ENCODE assay signal across 16 mouse cellular contexts in genomic region chr4:139177921-139178320, GRCm38 (mm10). TPM values are rescaled to one million over a fixed set of nuclear protein-coding genes. Genes with fewer than 3 reads are reported as not detected.
DNase-seq lines count a peak whose midpoint lies in the region; ATAC-seq and TF ChIP-seq lines count a peak whose summit lies in the region.
"Had no signal": no experiment of that assay in that cellular context is flagged by ENCODE, and none has a peak within 500 bp of the region (broad histone marks: within the 10 kb centered on the region; RNA-seq: fewer than 3 reads in every experiment).

No protein-coding gene starts in this region.

- peak; percentile 49 for TF ChIP-seq CTCF in liver, adult 2 months (IDR thresholded peaks at IDR 0.05; ENCODE audit: low read depth, low read length)
- peak; percentile 42 to 62 for TF ChIP-seq CTCF in CH12.LX (conservative IDR thresholded peaks at IDR 0.05 in 1 of 2, IDR thresholded peaks at IDR 0.05 in 1 of 2; ENCODE audit: low read depth in 2 of 2, low read length in 2 of 2)
- TF ChIP-seq CTCF in brain, embryonic 14.5 days (IDR thresholded peaks at IDR 0.05; ENCODE audit: borderline replicate concordance, extremely low read depth, insufficient read depth, insufficient read length) = peak; percentile 52; the same call in 1 of the 2 replicates

- no peak for TF ChIP-seq POLR2A in liver, adult 2 months (IDR thresholded peaks at IDR 0.05; ENCODE audit: extremely low read depth, insufficient read depth, low read length)
- no peak for TF ChIP-seq POLR2A in CH12.LX (IDR thresholded peaks at IDR 0.05; ENCODE audit: low read depth, low read length)
- no peak for TF ChIP-seq POLR2A in brain, embryonic 14.5 days (IDR thresholded peaks at IDR 0.05; ENCODE audit: borderline replicate concordance, extremely low read depth, insufficient read depth, insufficient read length, poor library complexity, severe bottlenecking)

- peak; percentile 48 for DNase-seq in CD4-positive, CD25-positive, alpha-beta regulatory T cell, adult 2 months (ENCODE audit: low read depth, low spot score)
- DNase-seq in liver, adult 2 months (ENCODE audit: extremely low read depth, low read depth, low spot score) = no peak
- DNase-seq in CH12.LX (ENCODE audit: extremely low read depth) = no peak
- no peak for DNase-seq in brain, embryonic 14.5 days (ENCODE audit: low read depth)
- no peak for DNase-seq in frontal cortex, adult 2 months (ENCODE audit: extremely low spot score in 1 of 2, low spot score in 1 of 2)
- no peak for DNase-seq in forebrain, embryonic 14.5 days (ENCODE audit: low spot score)
- DNase-seq: cerebellum, adult 2 months; embryo, embryonic 11 days; gastrocnemius, postnatal 10 days; kidney, postnatal 36 days; right cerebral cortex, adult 18-20 months had no signal

- no peak overlapping the region for H3K27ac ChIP-seq in liver, adult 2 months (replicated peaks; ENCODE audit: insufficient read depth, low read depth, low read length)
- H3K27ac ChIP-seq in liver, embryonic 12.5 days = no peak overlapping the region
- H3K27ac ChIP-seq in CH12.LX (ENCODE audit: insufficient read depth, low read depth) = no peak overlapping the region
- H3K27ac ChIP-seq in forebrain, embryonic 14.5 days (ENCODE audit: low read depth, low read length) = no peak overlapping the region
- H3K27ac ChIP-seq: heart, embryonic 13.5 days; liver, embryonic 15.5 days had no signal

- no peak overlapping the region for H3K9ac ChIP-seq in liver, adult 2 months (ENCODE audit: low read depth, low read length)
- no peak overlapping the region for H3K9ac ChIP-seq in liver, embryonic 12.5 days
- no peak overlapping the region for H3K9ac ChIP-seq in CH12.LX (ENCODE audit: insufficient read depth, low read depth)
- H3K9ac ChIP-seq in forebrain, embryonic 14.5 days (ENCODE audit: low read length) = no peak overlapping the region
- H3K9ac ChIP-seq: heart, embryonic 13.5 days; liver, embryonic 15.5 days had no signal

- H3K79me2 ChIP-seq in liver, adult 2 months (ENCODE audit: control insufficient read depth, insufficient read depth, low read length) = no peaks in the 10 kb centered on the region
- no peaks in the 10 kb centered on the region for H3K79me2 ChIP-seq in CH12.LX (replicated peaks; ENCODE audit: control insufficient read depth, extremely low read depth, insufficient read depth, poor library complexity, severe bottlenecking)

- TF ChIP-seq EP300 in CH12.LX (IDR thresholded peaks at IDR 0.05; ENCODE audit: low read length) = no peak

- TF ChIP-seq RAD21 in CH12.LX (IDR thresholded peaks at IDR 0.05; ENCODE audit: low read depth, low read length) = peak; percentile 19

- no peaks in the 10 kb centered on the region for H3K36me3 ChIP-seq in liver, adult 2 months (ENCODE audit: control insufficient read depth, insufficient read depth, low read length)
- H3K36me3 ChIP-seq in liver, embryonic 12.5 days = no peaks in the 10 kb centered on the region
- H3K36me3 ChIP-seq in CH12.LX (replicated peaks in 1 of 2; ENCODE audit: control insufficient read depth in 1 of 2, insufficient read depth in 1 of 2, low read length in 1 of 2) = no peaks in the 10 kb centered on the region
- no peaks in the 10 kb centered on the region for H3K36me3 ChIP-seq in forebrain, embryonic 14.5 days (ENCODE audit: control insufficient read depth, insufficient read depth, low read length)
- H3K36me3 ChIP-seq: heart, embryonic 13.5 days; liver, embryonic 15.5 days had no signal

- dilution Hi-C loops in CH12.LX (cut with MboI; ENCODE audit: extremely low pct_ligation_motif_present, extremely low pct_unique_long_range_greater_than_20kb, low sequenced_read_pairs) = no loop called here

- WGBS in liver, adult 2 months = 99% methylated on average over 3 of the region's 3 CpGs
- WGBS in liver, embryonic 12.5 days (ENCODE audit: insufficient replicate concordance) = 77% methylated on average over 3 of the region's 3 CpGs
- WGBS in forebrain, embryonic 14.5 days = 89% methylated on average over 3 of the region's 3 CpGs

- in situ Hi-C loops in CH12.LX (cut with MboI; ENCODE audit: low pct_ligation_motif_present, low pct_unique_long_range_greater_than_20kb, low sequenced_read_pairs) = no loop called here

- H3K27me3 ChIP-seq in liver, adult 2 months (ENCODE audit: control insufficient read depth, insufficient read depth, low read length) = no peaks in the 10 kb centered on the region
- no peaks in the 10 kb centered on the region for H3K27me3 ChIP-seq in liver, embryonic 12.5 days (replicated peaks)
- H3K27me3 ChIP-seq in CH12.LX (replicated peaks) = no peaks in the 10 kb centered on the region
- H3K27me3 ChIP-seq in forebrain, embryonic 14.5 days (replicated peaks; ENCODE audit: control insufficient read depth, insufficient read depth, low read length) = no peaks in the 10 kb centered on the region
- H3K27me3 ChIP-seq: heart, embryonic 13.5 days; liver, embryonic 15.5 days had no signal

- no peak for ATAC-seq in CD4-positive, CD25-positive, alpha-beta regulatory T cell, adult 4 months
- no peak for ATAC-seq in liver, embryonic 12.5 days
- ATAC-seq in forebrain, embryonic 14.5 days = no peak
- ATAC-seq: hindbrain, embryonic 16.5 days had no signal

- H3K4me3 ChIP-seq in liver, adult 2 months (ENCODE audit: insufficient read depth, low read depth, low read length) = no peak overlapping the region
- H3K4me3 ChIP-seq in liver, embryonic 12.5 days = no peak overlapping the region
- H3K4me3 ChIP-seq in CH12.LX (replicated peaks in 1 of 3; ENCODE audit: low read depth in 2 of 3, low read length in 2 of 3, poor library complexity in 1 of 3) = no peak overlapping the region
- H3K4me3 ChIP-seq in forebrain, embryonic 14.5 days (ENCODE audit: low read depth, low read length) = no peak overlapping the region
- H3K4me3 ChIP-seq: heart, embryonic 13.5 days; liver, embryonic 15.5 days had no signal

- H3K4me2 ChIP-seq in liver, embryonic 12.5 days = no peak overlapping the region
- no peak overlapping the region for H3K4me2 ChIP-seq in CH12.LX (ENCODE audit: insufficient read depth, low read depth, poor library complexity, severe bottlenecking)
- H3K4me2 ChIP-seq in forebrain, embryonic 14.5 days (ENCODE audit: low read length) = no peak overlapping the region
- H3K4me2 ChIP-seq: heart, embryonic 13.5 days; liver, embryonic 15.5 days had no signal

- H3K4me1 ChIP-seq in liver, adult 2 months (ENCODE audit: control insufficient read depth, insufficient read depth, low read length) = 0 out of 2 replicates have a peak, but pooled peaks cover 3% of the 10 kb centered on the region
- peaks cover 19% of the 10 kb centered on the region for H3K4me1 ChIP-seq in liver, embryonic 12.5 days
- H3K4me1 ChIP-seq in CH12.LX (ENCODE audit: control insufficient read depth in 1 of 2, insufficient read depth in 2 of 2) = no peaks in the 10 kb centered on the region
- H3K4me1 ChIP-seq in forebrain, embryonic 14.5 days (ENCODE audit: control insufficient read depth, insufficient read depth, low read length) = no peaks in the 10 kb centered on the region

- H3K9me3 ChIP-seq in liver, embryonic 12.5 days (replicated peaks) = peaks cover 13% of the 10 kb centered on the region; the same call in 1 of the 2 replicates
- peaks cover 14% of the 10 kb centered on the region for H3K9me3 ChIP-seq in CH12.LX (replicated peaks; ENCODE audit: low read length)
- no peaks in the 10 kb centered on the region for H3K9me3 ChIP-seq in forebrain, embryonic 14.5 days (replicated peaks; ENCODE audit: control insufficient read depth, low read length)
- H3K9me3 ChIP-seq: liver, embryonic 15.5 days had no signal

TF ChIP-seq in CH12.LX, 34 proteins besides CTCF, POLR2A, EP300 and RAD21:
- TF ChIP-seq TBP (conservative IDR thresholded peaks at IDR 0.05; ENCODE audit: low read depth, low read length) (no peak), SMC3 (IDR thresholded peaks at IDR 0.05; ENCODE audit: low read depth, low read length) (peak; percentile 24; the same call in 1 of the 2 replicates)
TF ChIP-seq in CH12.LX: peak in this region for 1.

RNA-seq across cellular contexts. Expression of gene Capzb, which starts 14.8 kb away (rescaled TPM):
- 100 to 1,000 TPM; 479 to 616 TPM for polyA plus RNA-seq in CD4-positive, CD25-positive, alpha-beta regulatory T cell, adult 4 months (2017; shearing (Covaris generic))
- 51.4 and 58.5 TPM in 2 replicates for total RNA-seq in liver, adult 2 months (2014; rRNA removed)
- polyA plus RNA-seq in liver, adult 2 months (2012; rRNA removed) = 52.6 and 56.4 TPM in 2 replicates
- polyA plus RNA-seq in liver, embryonic 12.5 days (2016; fragmentation: Nextera tagmentation; extraction: Ambion mirVana) = 208 and 209 TPM in 2 replicates
- total RNA-seq in CH12.LX (2012; rRNA removed) (83.5 and 86.4 TPM in 2 replicates), CH12.LX (2014; rRNA removed) (144 and 160 TPM in 2 replicates)
- polyA plus RNA-seq in CH12.LX (2012; ENCODE audit: insufficient read length, low read depth) = 382 and 388 TPM in 2 replicates
- 138 and 186 TPM in 2 replicates for polyA plus RNA-seq in brain, embryonic 14.5 days (2012; rRNA removed)
- polyA plus RNA-seq in frontal cortex, adult 2 months (2012; rRNA removed) = 222 and 227 TPM in 2 replicates
- 272 and 278 TPM in 2 replicates for polyA plus RNA-seq in forebrain, embryonic 14.5 days (2014; fragmentation: Nextera tagmentation; extraction: Ambion mirVana)

RNA-seq across cellular contexts. Expression of gene Minos1, which starts 47.0 kb away (rescaled TPM):
- 100 to 1,000 TPM; 277 to 314 TPM for polyA plus RNA-seq in CD4-positive, CD25-positive, alpha-beta regulatory T cell, adult 4 months (2017; shearing (Covaris generic))
- 45.2 and 55.5 TPM in 2 replicates for total RNA-seq in liver, adult 2 months (2014; rRNA removed)
- 26.3 and 29.7 TPM in 2 replicates for polyA plus RNA-seq in liver, adult 2 months (2012; rRNA removed)
- 401 and 406 TPM in 2 replicates for polyA plus RNA-seq in liver, embryonic 12.5 days (2016; fragmentation: Nextera tagmentation; extraction: Ambion mirVana)
- total RNA-seq in CH12.LX (2012; rRNA removed) = 139 and 151 TPM in 2 replicates
- total RNA-seq in CH12.LX (2014; rRNA removed) = 36.8 and 39.2 TPM in 2 replicates
- 410 and 418 TPM in 2 replicates for polyA plus RNA-seq in CH12.LX (2012; ENCODE audit: insufficient read length, low read depth)
- 115 and 144 TPM in 2 replicates for polyA plus RNA-seq in brain, embryonic 14.5 days (2012; rRNA removed)
- 162 and 170 TPM in 2 replicates for polyA plus RNA-seq in frontal cortex, adult 2 months (2012; rRNA removed)
- polyA plus RNA-seq in forebrain, embryonic 14.5 days (2014; fragmentation: Nextera tagmentation; extraction: Ambion mirVana) = 411 and 472 TPM in 2 replicates
